Mouse (Mus musculus): Measurements from ENCODE around the gene Atg10. TPM values are rescaled to one million over a fixed set of nuclear protein-coding genes. Genes with fewer than 3 reads are reported as not detected.

Gene Atg10
- polyA plus RNA-seq, 1 experiment, result 9.8 TPM

DNA sequence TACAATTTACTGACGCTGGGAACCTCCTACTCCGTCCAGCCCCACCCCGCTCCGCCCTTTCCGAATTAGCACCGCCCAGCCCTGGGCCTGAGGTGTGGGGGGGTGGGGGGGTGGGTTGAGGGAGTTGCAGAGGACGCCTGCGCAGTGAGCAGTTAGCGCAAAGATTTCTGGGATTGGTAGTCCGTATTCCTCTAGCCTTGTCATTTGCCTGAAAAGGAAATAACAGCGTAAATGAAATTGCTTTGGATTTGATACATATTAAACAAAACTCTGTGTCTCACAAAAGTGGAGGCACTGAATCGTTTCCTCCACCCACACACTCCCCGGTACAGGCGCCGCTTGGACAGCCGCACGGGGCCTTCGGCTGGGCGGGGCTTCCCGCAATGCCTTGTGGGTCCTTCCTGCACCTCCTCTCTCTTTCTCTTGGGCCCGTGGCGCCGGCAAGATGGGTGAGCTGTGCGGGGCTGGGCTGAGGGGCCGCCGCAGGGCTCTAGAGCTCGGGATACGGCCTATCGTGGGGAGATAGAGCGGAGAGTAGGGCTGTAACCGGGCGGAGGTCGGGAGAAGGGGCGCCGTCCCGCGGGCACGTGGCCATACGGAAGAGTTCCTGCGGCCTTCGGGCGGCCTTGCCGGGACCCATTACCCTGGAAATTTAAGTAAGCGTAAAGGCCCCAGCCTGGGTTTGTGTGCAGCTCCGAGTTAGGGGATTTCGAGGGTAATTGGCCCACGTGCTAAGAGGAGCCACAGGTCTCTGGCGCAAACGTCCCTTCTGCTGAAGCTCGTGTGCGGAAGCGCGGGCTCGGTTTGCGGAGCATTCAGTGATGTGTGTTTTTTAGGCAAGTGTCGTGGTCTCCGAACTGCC is 300.8 kb downstream of the Atg10 start, which contains the start of gene Rps23:
TSS of gene Rps23 (plus strand) at position 208 of the 862 bp plus-strand sequence.
- peak; percentile 85 for TF ChIP-seq POLR2A (IDR thresholded peaks at IDR 0.05; ENCODE audit: low read depth, low read length)
- no peak for TF ChIP-seq CTCF (IDR thresholded peaks at IDR 0.05; ENCODE audit: borderline replicate concordance, insufficient read depth, low read length)
- peak within 1 kb of the TSS; percentile 76 for H3K4me3 ChIP-seq (ENCODE audit: insufficient read depth, low read length)
- no peaks in the 10 kb centered on the region for H3K4me1 ChIP-seq (ENCODE audit: control insufficient read depth, insufficient read depth, low read length)
- H3K27ac ChIP-seq (ENCODE audit: insufficient read depth, low read length), result peak within 1 kb of the TSS; percentile 85

DNA sequence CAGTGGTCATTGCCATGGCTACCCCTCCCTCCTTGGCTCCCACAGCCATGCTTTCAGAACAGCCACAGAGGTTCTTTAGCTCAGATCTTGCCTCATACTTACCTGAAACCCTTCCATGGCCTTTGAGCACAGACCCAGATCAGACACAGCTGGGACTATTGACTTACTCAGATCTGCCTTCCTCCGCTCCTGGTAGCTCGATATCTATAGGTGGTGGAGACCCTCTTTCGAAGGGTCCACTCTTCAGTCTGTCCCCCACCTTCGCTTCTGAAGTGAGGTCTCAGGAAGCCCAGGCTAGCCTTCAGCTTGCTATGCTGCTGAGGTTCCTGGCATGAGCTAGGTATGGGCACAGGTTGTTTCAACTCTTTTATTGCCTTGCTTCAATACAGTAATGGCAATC is 309.0 kb downstream of the Atg10 start:
- Histone ChIP-seq H3K27ac (ENCODE audit: insufficient read depth, low read length) (no peak overlapping the region), H3K4me1 (ENCODE audit: control insufficient read depth, insufficient read depth, low read length) (no peaks in the 10 kb centered on the region), H3K4me3 (ENCODE audit: insufficient read depth, low read length) (no peak overlapping the region)
- TF ChIP-seq POLR2A (IDR thresholded peaks at IDR 0.05; ENCODE audit: low read depth, low read length), result no peak
- TF ChIP-seq CTCF (IDR thresholded peaks at IDR 0.05; ENCODE audit: borderline replicate concordance, insufficient read depth, low read length), result no peak

- Histone ChIP-seq H3K4me3 (ENCODE audit: insufficient read depth, low read length) (no peak overlapping the region), H3K4me1 (ENCODE audit: control insufficient read depth, insufficient read depth, low read length) (no peaks in the 10 kb centered on the region), H3K27ac (ENCODE audit: insufficient read depth, low read length) (no peak overlapping the region)
- no peak for TF ChIP-seq POLR2A (IDR thresholded peaks at IDR 0.05; ENCODE audit: low read depth, low read length)
- no peak for TF ChIP-seq CTCF (IDR thresholded peaks at IDR 0.05; ENCODE audit: borderline replicate concordance, insufficient read depth, low read length)
Measured at GRCm38 (mm10) chr13:90913675-90914192, 310.0 kb downstream of the Atg10 start.

- Histone ChIP-seq H3K4me3 (ENCODE audit: insufficient read depth, low read length) (no peak overlapping the region), H3K4me1 (ENCODE audit: control insufficient read depth, insufficient read depth, low read length) (no peaks in the 10 kb centered on the region), H3K27ac (ENCODE audit: insufficient read depth, low read length) (no peak overlapping the region)
- TF ChIP-seq POLR2A (IDR thresholded peaks at IDR 0.05; ENCODE audit: low read depth, low read length) (no peak), CTCF (IDR thresholded peaks at IDR 0.05; ENCODE audit: borderline replicate concordance, insufficient read depth, low read length) (no peak)
Measured at GRCm38 (mm10) chr13:90912760-90913674, 310.8 kb downstream of the Atg10 start.

GRCm38 (mm10) chr13:90907376-90907775 is 316.4 kb downstream of the Atg10 start:
- Histone ChIP-seq H3K4me3 (ENCODE audit: insufficient read depth, low read length) (no peak overlapping the region), H3K4me1 (ENCODE audit: control insufficient read depth, insufficient read depth, low read length) (no peaks in the 10 kb centered on the region), H3K27ac (ENCODE audit: insufficient read depth, low read length) (no peak overlapping the region)
- TF ChIP-seq POLR2A (IDR thresholded peaks at IDR 0.05; ENCODE audit: low read depth, low read length) (no peak), CTCF (IDR thresholded peaks at IDR 0.05; ENCODE audit: borderline replicate concordance, insufficient read depth, low read length) (no peak)

- H3K27ac ChIP-seq (ENCODE audit: insufficient read depth, low read length), result no peak within 1 kb of the TSS
- TF ChIP-seq POLR2A (IDR thresholded peaks at IDR 0.05; ENCODE audit: low read depth, low read length), result no peak
- no peak for TF ChIP-seq CTCF (IDR thresholded peaks at IDR 0.05; ENCODE audit: borderline replicate concordance, insufficient read depth, low read length)
- H3K4me1 ChIP-seq (ENCODE audit: control insufficient read depth, insufficient read depth, low read length), result no peaks in the 10 kb centered on the region
- H3K4me3 ChIP-seq (ENCODE audit: insufficient read depth, low read length), result no peak within 1 kb of the TSS
Measured at GRCm38 (mm10) chr13:90905176-90905575, 318.6 kb downstream of the Atg10 start, which contains the start of gene Atp6ap1l. TSS of gene Atp6ap1l (minus strand) at chr13:90905355.

- Histone ChIP-seq H3K27ac (ENCODE audit: insufficient read depth, low read length) (no peak overlapping the region), H3K4me1 (ENCODE audit: control insufficient read depth, insufficient read depth, low read length) (peaks cover 3% of the 10 kb centered on the region; the same call in 1 of the 2 replicates), H3K4me3 (ENCODE audit: insufficient read depth, low read length) (no peak overlapping the region)
- TF ChIP-seq POLR2A (IDR thresholded peaks at IDR 0.05; ENCODE audit: low read depth, low read length) (no peak), CTCF (IDR thresholded peaks at IDR 0.05; ENCODE audit: borderline replicate concordance, insufficient read depth, low read length) (no peak)
Measured at GRCm38 (mm10) chr13:90896821-90897220, 326.9 kb downstream of the Atg10 start.

DNA sequence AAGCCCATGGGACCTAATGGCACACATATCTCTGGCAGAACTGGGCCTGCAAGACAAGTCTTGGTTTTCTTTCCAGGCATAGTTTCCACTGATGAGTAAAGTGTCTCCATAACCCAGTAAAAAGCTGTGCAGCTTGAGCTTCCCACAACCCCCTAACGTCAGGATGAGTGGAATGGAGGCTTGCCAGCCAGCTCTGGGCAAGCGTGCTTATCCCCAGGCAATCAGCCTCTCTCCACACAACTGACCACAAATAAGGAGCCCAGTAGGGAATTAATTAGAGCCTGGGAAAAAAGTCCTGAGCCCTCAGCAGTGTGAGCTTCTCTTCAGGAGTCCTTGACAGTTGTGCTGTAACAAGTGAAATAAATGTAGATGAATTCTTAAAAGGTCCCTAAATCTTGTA is 327.7 kb downstream of the Atg10 start:
- peaks cover 3% of the 10 kb centered on the region; the same call in 1 of the 2 replicates for H3K4me1 ChIP-seq (ENCODE audit: control insufficient read depth, insufficient read depth, low read length)
- no peak overlapping the region for H3K27ac ChIP-seq (ENCODE audit: insufficient read depth, low read length)
- no peak overlapping the region for H3K4me3 ChIP-seq (ENCODE audit: insufficient read depth, low read length)
- TF ChIP-seq CTCF (IDR thresholded peaks at IDR 0.05; ENCODE audit: borderline replicate concordance, insufficient read depth, low read length) (no peak), POLR2A (IDR thresholded peaks at IDR 0.05; ENCODE audit: low read depth, low read length) (no peak)

GRCm38 (mm10) chr13:90894819-90895218 is 328.9 kb downstream of the Atg10 start:
- TF ChIP-seq POLR2A (IDR thresholded peaks at IDR 0.05; ENCODE audit: low read depth, low read length) (no peak), CTCF (IDR thresholded peaks at IDR 0.05; ENCODE audit: borderline replicate concordance, insufficient read depth, low read length) (no peak)
- Histone ChIP-seq H3K4me3 (ENCODE audit: insufficient read depth, low read length) (no peak overlapping the region), H3K27ac (ENCODE audit: insufficient read depth, low read length) (no peak overlapping the region), H3K4me1 (ENCODE audit: control insufficient read depth, insufficient read depth, low read length) (peaks cover 3% of the 10 kb centered on the region; the same call in 1 of the 2 replicates)
